Mouse (Mus musculus) myocyte (in vitro differentiated cells): ENCODE results near the gene Oit3. TPM values are rescaled to one million over a fixed set of nuclear protein-coding genes. Genes with fewer than 3 reads are reported as not detected.

Experiments used
- H3K27me3 ChIP-seq: one replicate; pipeline ENCODE4 v1.6.1; 2011; ENCODE audit not compliant: control insufficient read depth, insufficient read depth, insufficient read length
- H3K36me3 ChIP-seq: one replicate; pipeline ENCODE4 v1.6.1; 2011; ENCODE audit not compliant: control insufficient read depth, insufficient read depth
- H3K4me2 ChIP-seq: one replicate; pipeline ENCODE4 v1.6.1; 2011; ENCODE audit warnings: low read depth, control low read depth
- H3K4me3 ChIP-seq: one replicate; pipeline ENCODE4 v1.5.1; 2011; ENCODE audit warnings: mild to moderate bottlenecking, control low read depth, moderate library complexity
- H3K79me2 ChIP-seq: one replicate; pipeline ENCODE4 v1.6.1; 2011; ENCODE audit not compliant: control insufficient read depth, insufficient read depth
- H3ac ChIP-seq: one replicate; pipeline ENCODE4 v1.6.1; 2011; ENCODE audit not compliant: control insufficient read depth, insufficient read length
- CEBPB ChIP-seq: IDR thresholded peaks from 2 replicates; pipeline ENCODE4 v1.6.1; 2011; ENCODE audit warnings: mild to moderate bottlenecking, moderate library complexity; ENCODE audit not compliant: poor library complexity, insufficient read depth, severe bottlenecking
- E2F4 ChIP-seq: IDR thresholded peaks from one replicate; pipeline ENCODE4 v1.6.1; 2011; ENCODE audit warnings: mild to moderate bottlenecking, control low read depth, moderate library complexity; ENCODE audit not compliant: insufficient read depth
- MAX ChIP-seq: IDR thresholded peaks from one replicate; pipeline ENCODE4 v1.6.1; 2011; ENCODE audit warnings: low read depth, mild to moderate bottlenecking, control low read depth
- MYOD1 ChIP-seq, 3 experiments: IDR thresholded peaks; one replicate each; pipeline ENCODE4 v1.6.1; 2011; ENCODE audit warnings: control low read depth in 2 of 3, low read depth in 2 of 3, mild to moderate bottlenecking in 2 of 3, moderate library complexity in 1 of 3; ENCODE audit not compliant: insufficient read length in 2 of 3, control insufficient read depth in 1 of 3
- MYOG ChIP-seq, 3 experiments: IDR thresholded peaks; one replicate each; pipeline ENCODE4 v1.6.1; 2011; ENCODE audit warnings: control low read depth in 2 of 3, low read depth in 2 of 3, mild to moderate bottlenecking in 2 of 3; ENCODE audit not compliant: insufficient read length in 2 of 3, control insufficient read depth in 1 of 3, insufficient read depth in 1 of 3
- POLR2A ChIP-seq: IDR thresholded peaks from one replicate; pipeline ENCODE4 v1.6.1; 2011; ENCODE audit warnings: low read depth, mild to moderate bottlenecking, control low read depth, moderate library complexity; ENCODE audit not compliant: insufficient read length
- POLR2AphosphoS2 ChIP-seq: IDR thresholded peaks from one replicate; pipeline ENCODE4 v1.6.1; 2011; ENCODE audit warnings: low read depth, control low read depth; ENCODE audit not compliant: insufficient read length
- REST ChIP-seq: IDR thresholded peaks from one replicate; pipeline ENCODE4 v1.6.1; 2011; ENCODE audit warnings: mild to moderate bottlenecking, control low read depth, moderate library complexity; ENCODE audit not compliant: insufficient read depth, insufficient read length
- SRF ChIP-seq: IDR thresholded peaks from one replicate; pipeline ENCODE4 v1.6.1; 2011; ENCODE audit warnings: low read depth; ENCODE audit not compliant: control insufficient read depth, insufficient read length
- TCF12 ChIP-seq: IDR thresholded peaks from one replicate; pipeline ENCODE4 v1.6.1; 2011; ENCODE audit warnings: mild to moderate bottlenecking, control low read depth; ENCODE audit not compliant: poor library complexity, insufficient read depth, severe bottlenecking
- TCF3 ChIP-seq: IDR thresholded peaks from one replicate; pipeline ENCODE4 v1.6.1; 2011; ENCODE audit warnings: low read depth, control low read depth; ENCODE audit not compliant: insufficient read length
- USF1 ChIP-seq: IDR thresholded peaks from one replicate; pipeline ENCODE4 v1.6.1; 2011; ENCODE audit warnings: low read depth, mild to moderate bottlenecking, control low read depth, moderate library complexity
- polyA plus RNA-seq: library from polyadenylated mRNA; unstranded; fragments of >200 nt; fragmentation: generic; extraction: Trizol; gene quantifications from one replicate; pipeline ENCODE4 v1.2.1, GENCODE M21; 2012; ENCODE audit warnings: missing spikeins

Gene Oit3
- polyA plus RNA-seq, 1 experiment, result 0.32 TPM

- H3K79me2 ChIP-seq, result no peaks in the 10 kb centered on the region
Observed at GRCm38 (mm10) chr10:59459767-59460166, 18.2 kb upstream of the Oit3 start.

GRCm38 (mm10) chr10:59454631-59455030 is 13.1 kb upstream of the Oit3 start:
- Histone ChIP-seq H3K4me2 (no peak overlapping the region), H3K36me3 (peaks cover 37% of the 10 kb centered on the region), H3K27me3 (no peaks in the 10 kb centered on the region), H3K79me2 (no peaks in the 10 kb centered on the region), H3ac (no peak overlapping the region), H3K4me3 (no peak overlapping the region)
- no peak for TF ChIP-seq E2F4
- no peak for TF ChIP-seq TCF3
- no peak for TF ChIP-seq POLR2AphosphoS2
- no peak for TF ChIP-seq MYOG (IDR thresholded peaks at IDR 0.05; ENCODE audit: control insufficient read depth in 1 of 3, insufficient read depth in 1 of 3, insufficient read length in 2 of 3, low read depth in 2 of 3)
- no peak for TF ChIP-seq USF1
- no peak for TF ChIP-seq REST
- no peak for TF ChIP-seq CEBPB
- TF ChIP-seq POLR2A, result no peak
- no peak for TF ChIP-seq TCF12
- TF ChIP-seq MYOD1 (IDR thresholded peaks at IDR 0.05; ENCODE audit: control insufficient read depth in 1 of 3, insufficient read length in 2 of 3, low read depth in 2 of 3), result no peak
- TF ChIP-seq SRF, result no peak
- TF ChIP-seq MAX, result no peak

More at GRCm38 (mm10) chr10:59459767-59460166, 18.2 kb upstream of the Oit3 start:
- no peaks in the 10 kb centered on the region for H3K27me3 ChIP-seq
- H3K4me2 ChIP-seq, result no peak overlapping the region
- H3ac ChIP-seq, result no peak overlapping the region
- H3K4me3 ChIP-seq, result no peak overlapping the region
- H3K36me3 ChIP-seq, result peaks cover 17% of the 10 kb centered on the region
- TF ChIP-seq USF1 (no peak), CEBPB (no peak), MAX (no peak), E2F4 (no peak), REST (no peak), SRF (no peak), TCF3 (no peak), MYOD1 (IDR thresholded peaks at IDR 0.05; ENCODE audit: control insufficient read depth in 1 of 3, insufficient read length in 2 of 3, low read depth in 2 of 3) (no peak), TCF12 (no peak), MYOG (IDR thresholded peaks at IDR 0.05; ENCODE audit: control insufficient read depth in 1 of 3, insufficient read depth in 1 of 3, insufficient read length in 2 of 3, low read depth in 2 of 3) (no peak), POLR2AphosphoS2 (no peak), POLR2A (no peak)

GRCm38 (mm10) chr10:59451839-59452238 is 10.3 kb upstream of the Oit3 start:
- no peak overlapping the region for H3K4me2 ChIP-seq
- H3K79me2 ChIP-seq, result no peaks in the 10 kb centered on the region
- no peak overlapping the region for H3K4me3 ChIP-seq
- TF ChIP-seq CEBPB (no peak), USF1 (no peak), MYOD1 (IDR thresholded peaks at IDR 0.05; ENCODE audit: control insufficient read depth in 1 of 3, insufficient read length in 2 of 3, low read depth in 2 of 3) (no peak), TCF3 (no peak), POLR2A (no peak), REST (no peak), POLR2AphosphoS2 (no peak), MAX (no peak), TCF12 (no peak), SRF (no peak), MYOG (IDR thresholded peaks at IDR 0.05; ENCODE audit: control insufficient read depth in 1 of 3, insufficient read depth in 1 of 3, insufficient read length in 2 of 3, low read depth in 2 of 3) (no peak), E2F4 (no peak)
- no peaks in the 10 kb centered on the region for H3K27me3 ChIP-seq
- H3ac ChIP-seq, result no peak overlapping the region
- H3K36me3 ChIP-seq, result peaks cover 47% of the 10 kb centered on the region

- no peaks in the 10 kb centered on the region for H3K79me2 ChIP-seq
- no peak overlapping the region for H3K4me3 ChIP-seq
- H3K27me3 ChIP-seq, result no peaks in the 10 kb centered on the region
- no peak overlapping the region for H3K4me2 ChIP-seq
- H3ac ChIP-seq, result no peak overlapping the region
- TF ChIP-seq TCF3 (no peak), REST (no peak), POLR2A (no peak), CEBPB (no peak), TCF12 (no peak), POLR2AphosphoS2 (no peak), MYOD1 (IDR thresholded peaks at IDR 0.05; ENCODE audit: control insufficient read depth in 1 of 3, insufficient read length in 2 of 3, low read depth in 2 of 3) (no peak), E2F4 (no peak), MAX (no peak), SRF (no peak), MYOG (IDR thresholded peaks at IDR 0.05; ENCODE audit: control insufficient read depth in 1 of 3, insufficient read depth in 1 of 3, insufficient read length in 2 of 3, low read depth in 2 of 3) (no peak), USF1 (no peak)
- peaks cover 38% of the 10 kb centered on the region for H3K36me3 ChIP-seq
Observed at GRCm38 (mm10) chr10:59447546-59447945, 6.0 kb upstream of the Oit3 start.
